Mouse (Mus musculus) frontal cortex, adult (tissue): ENCODE data around the gene Elovl5.

ENCODE experiments used
- ATAC-seq: cut with Nextera tagmentation; 2 replicates; pipeline ENCODE4 v1.9.2; 2017; ENCODE audit warnings: mild to moderate bottlenecking, moderate library complexity, mixed read lengths; ENCODE audit not compliant: low TSS enrichment

Elovl5 gene

DNA sequence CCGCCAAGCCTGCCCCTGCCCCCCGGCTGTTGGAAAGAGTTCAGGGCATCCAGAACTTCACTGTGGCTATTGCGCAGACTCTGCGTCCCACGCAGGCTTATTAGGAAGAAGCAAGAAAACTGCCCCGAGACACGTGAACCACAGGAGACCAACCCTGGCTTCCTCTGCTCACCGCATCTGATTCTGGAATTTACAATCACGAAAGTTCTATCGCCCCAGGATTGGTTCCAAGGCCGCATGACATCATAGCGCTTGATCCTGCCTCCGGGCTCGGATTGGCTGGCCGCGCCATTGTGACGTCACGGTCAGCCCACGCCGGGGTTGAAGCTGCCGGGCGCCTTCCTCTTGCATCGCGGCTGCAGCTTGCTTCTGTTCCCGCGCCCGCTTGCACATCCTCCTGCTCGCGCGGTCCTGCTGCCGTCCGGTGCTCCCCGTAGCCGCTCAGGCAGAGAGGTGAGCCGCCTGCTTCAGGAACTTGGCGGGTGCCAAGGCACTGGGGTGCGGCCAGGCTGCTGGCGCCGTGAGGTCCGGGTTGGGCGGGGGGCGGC is at the start of gene Elovl5:
TSS of gene Elovl5 (plus strand) at position 291 of the 548 bp plus-strand sequence.
- peak; percentile 95 for ATAC-seq

DNA sequence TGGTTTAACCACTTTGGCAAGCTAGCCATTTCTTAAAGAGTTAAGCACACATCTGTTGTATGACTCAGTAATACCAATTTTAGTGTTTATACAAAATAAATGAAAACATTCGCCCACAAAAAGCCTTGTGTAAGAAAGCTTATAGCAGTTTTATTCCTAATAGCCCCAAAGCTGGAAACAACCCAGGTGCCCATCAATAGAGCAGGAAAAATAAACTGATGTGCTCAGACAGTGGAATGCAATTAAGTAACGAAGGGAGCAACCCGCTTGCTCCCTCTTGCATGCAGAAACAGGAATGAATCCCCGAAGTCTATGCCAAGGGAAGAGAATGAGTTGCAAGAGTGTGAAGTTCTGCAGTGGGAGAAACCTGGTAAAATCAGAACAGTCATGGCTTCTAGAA is 25.7 kb upstream of the Elovl5 start:
- no peak for ATAC-seq

DNA sequence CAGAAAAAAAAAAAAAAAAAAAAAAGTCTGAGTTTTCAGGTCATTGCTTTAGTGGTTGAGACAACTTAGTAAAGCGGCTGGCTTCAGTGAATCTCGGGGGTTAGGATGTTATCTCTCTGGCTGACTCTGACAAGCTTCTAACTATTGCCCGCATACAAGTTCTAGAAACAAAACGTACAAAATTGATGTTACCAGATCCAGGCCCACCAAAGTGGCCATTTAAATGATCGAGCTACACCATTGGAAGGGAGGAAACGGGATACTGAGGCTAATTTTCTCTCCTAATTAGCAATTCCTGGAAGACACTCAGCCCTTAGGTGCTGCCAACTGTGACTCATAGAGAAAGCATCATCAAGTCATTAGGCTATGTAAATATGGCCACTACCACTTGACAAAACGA is 18.6 kb upstream of the Elovl5 start:
- no peak for ATAC-seq

DNA sequence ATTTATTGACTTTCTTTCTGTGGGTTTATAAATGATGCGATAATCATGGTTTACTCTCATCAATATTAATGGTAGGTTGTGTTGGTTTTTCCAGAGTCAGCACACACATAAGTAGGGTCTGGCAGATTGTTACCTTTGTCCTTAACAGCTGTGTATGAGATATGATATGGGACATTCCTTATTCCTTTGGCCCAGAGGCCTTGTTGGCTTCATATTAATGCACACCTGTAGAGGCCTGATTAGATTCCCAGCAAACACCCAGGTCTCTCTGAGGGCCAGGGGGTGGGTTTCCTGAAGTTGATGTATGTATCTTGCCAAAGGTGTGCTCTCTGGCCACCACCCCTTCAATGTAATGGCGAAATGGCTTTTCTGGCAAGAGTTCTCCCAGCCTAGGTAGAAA is 13.0 kb upstream of the Elovl5 start:
- no peak for ATAC-seq

- ATAC-seq = no peak
These were observed 7.4 kb upstream of the Elovl5 start for GRCm38 (mm10) chr9:77909572-77910269.

- ATAC-seq = peak; percentile 91
These were observed 6.6 kb upstream of the Elovl5 start for GRCm38 (mm10) chr9:77910270-77911240.

DNA sequence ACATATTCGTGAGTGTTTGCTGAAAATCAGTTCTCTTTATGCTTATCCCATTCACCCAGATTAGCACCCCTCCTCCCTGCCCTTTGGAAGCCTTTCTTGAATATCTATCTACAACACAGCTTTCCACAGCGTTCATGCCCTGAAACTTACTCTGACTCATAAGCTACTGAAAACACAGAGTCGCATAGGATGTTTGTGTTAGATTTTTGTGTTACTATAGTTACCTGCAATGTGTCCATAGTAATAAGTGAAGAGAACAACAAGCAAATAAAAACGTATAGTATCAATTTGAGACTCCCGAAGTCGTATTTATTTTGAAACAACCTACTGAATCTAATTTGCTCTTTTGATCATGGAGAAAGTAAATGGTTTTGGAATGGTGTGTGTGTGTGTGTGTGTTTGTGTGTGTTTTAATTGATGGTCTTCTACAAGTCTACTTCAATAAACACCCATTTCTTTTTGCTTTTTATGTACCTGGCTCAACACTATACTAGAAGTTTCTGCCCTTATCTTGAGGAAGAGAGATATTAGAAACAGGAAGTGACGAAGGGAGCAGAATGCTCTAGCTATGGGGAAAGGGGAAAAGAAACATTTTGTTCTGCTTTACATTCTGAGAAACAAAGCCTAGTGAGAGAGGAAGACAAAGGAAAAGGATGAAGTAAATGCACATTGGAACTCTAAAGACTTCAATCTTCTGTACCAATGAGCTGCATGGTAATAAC is 5.5 kb upstream of the Elovl5 start:
- no peak for ATAC-seq

- no peak for ATAC-seq
These were observed 4.9 kb upstream of the Elovl5 start for GRCm38 (mm10) chr9:77912246-77912645.

- no peak for ATAC-seq
These were observed 2.5 kb upstream of the Elovl5 start for GRCm38 (mm10) chr9:77914616-77915015.

- ATAC-seq = no peak
These were observed 1.4 kb upstream of the Elovl5 start for GRCm38 (mm10) chr9:77915791-77916190.

DNA sequence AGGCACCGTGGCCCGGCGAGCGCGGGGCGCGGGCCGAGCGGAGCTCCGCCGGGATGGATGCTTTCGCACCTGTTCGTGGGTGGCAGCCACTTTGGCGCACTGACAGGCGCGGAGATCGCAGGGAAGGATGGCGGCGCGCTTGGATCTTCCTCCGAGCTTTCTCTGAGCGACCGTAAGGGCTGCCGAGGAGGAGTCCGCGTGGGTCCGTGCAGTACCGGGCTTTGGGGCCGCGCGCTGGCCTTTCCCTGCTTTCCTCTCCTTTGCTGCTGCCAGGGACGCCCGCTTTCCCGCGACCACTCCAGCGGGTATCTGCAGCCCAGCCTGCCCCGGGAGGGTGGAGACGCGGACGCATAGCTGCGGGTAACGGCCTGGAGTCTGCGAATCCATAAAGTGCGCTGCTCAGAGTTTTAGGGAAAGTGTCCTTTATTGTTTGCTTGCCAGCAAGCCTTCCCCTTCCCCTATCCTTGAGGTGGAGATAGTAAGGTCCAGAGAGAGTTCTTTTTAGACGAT is 513 bp downstream of the Elovl5 start:
- ATAC-seq = peak; percentile 66

- ATAC-seq = no peak
These were observed 1.0 kb downstream of the Elovl5 start for GRCm38 (mm10) chr9:77918211-77918610.

DNA sequence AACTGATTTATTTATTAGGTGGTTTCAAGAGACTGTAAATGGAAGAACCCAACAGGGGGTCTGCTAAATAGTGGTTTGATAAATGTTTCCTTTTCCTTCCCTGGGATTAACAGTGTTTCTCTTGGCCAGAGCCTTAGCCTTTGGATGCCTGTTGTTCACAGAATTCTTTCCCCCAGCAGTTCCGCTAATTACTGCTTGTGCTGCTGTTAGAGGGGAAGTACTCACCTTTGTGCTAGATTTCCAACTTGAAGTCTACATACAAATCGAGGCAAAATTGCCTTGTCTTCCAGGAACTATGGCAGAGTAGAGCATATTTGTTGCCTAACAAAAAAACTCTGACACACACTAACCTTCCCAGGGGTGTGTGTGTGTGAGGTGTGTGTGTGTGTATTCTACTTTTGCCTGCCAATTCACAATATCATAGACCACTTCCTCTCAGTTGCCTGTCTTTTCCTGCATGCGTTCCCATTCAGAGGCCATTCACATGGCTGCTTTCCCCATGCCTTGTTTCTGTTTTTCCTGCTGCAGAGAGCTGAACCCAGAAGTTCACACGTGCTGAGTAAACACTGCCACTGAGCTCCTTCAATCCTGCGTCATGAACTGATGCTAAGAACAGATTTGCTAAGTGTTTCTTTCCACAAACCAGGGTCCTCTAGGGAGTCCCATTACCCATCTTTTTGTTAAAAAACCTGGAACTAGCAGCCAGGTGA is 2.0 kb downstream of the Elovl5 start:
- ATAC-seq = no peak

DNA sequence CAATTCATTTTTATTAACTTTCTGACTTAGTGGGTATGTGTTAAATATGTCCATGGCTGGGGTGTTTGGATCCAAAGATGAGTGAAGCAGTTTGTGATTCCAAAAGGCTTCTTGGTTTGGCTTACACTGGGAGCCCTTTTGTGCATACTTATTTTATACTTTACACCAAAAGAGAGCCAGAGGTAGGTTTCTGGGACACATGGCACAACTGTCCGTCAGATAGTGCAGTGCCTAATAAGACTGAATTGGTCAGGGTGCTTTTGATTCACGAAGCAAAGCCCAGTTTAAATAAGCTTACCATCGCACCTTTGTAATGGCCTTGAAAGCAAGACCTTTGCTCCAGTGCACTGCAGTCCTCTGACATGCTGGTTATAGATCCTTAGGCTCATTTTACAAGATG is 3.3 kb downstream of the Elovl5 start:
- ATAC-seq = no peak

DNA sequence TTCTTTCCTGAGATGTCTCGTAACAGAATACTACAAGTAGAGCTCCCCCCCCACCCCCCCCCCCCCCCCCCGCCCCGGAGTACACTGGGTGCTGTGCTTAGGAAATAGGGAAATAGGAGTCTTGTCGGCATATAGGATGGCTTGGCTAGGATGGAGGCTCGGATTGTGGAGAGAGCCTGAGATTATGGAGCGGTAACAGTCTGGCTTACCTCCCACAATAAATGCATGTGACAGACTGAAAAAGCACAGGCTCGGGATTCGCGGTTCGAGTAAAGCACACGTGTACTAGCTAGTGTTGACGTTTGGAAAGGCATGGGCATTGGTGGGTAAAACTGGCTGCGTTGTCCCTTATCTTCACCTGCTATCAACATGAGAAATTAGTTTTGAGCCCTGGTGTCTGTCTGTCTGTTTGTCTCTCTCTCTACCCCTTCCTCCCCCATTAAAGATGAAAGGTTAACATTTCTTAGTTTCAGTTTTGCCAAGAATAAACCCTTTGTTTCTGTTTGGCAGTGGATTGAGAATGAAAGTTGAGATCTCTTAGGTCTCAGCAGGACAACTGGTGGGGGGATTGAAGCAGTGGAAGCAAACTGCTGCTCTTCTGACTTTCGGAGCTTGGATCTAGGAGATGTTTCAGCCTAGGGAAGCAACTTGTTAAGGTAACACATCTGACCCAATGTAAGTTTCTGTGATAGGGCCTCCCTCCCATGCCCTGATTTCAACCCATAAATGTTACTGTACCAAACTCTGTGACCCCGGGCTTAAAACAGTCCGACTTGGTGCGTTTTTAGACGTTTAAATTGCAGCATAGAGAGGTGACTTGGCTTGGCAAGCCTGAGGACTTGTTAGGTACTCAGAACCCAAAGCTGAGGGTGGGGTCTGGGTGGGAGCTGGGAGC is 4.4 kb downstream of the Elovl5 start:
- ATAC-seq = no peak

DNA sequence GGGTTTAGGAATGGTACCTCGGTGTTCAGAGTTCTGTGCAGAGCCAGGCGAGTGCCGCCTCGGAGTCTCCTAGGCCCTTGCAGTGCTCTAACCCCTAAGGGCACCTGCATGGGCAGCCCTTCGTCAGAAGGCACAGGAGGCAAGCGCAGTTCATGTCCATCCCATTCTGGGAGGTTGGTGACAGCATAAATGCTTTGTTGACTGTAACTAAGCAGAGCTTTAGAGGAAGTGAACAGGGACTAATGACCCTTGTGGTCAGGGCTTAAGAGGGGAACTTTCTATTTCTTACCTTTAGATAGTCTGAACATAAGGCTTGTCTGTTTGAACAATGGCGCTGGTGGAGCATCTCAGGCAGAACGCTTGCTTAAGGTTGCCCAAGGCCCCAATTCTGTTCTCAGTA is 6.6 kb downstream of the Elovl5 start:
- no peak for ATAC-seq

DNA sequence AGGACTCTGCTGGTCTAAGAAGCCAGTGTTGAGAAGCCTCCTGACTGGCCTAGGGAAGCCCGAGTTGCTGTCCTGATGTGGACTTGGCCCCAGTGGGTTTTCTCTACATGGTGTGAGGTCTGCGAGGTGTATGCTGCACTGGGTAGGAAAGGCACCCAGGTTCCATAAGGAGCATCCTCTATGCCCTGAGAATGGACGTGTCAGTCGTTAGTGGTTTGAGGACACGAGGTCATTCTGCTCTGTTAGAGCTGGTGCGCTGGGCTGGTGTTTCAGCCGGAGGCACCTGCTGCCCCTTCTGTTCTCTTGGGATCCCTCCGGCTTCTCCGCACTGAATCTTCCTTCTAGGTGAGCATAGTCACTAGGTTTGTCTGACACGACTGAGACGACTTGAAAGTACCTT is 7.0 kb downstream of the Elovl5 start:
- no peak for ATAC-seq

DNA sequence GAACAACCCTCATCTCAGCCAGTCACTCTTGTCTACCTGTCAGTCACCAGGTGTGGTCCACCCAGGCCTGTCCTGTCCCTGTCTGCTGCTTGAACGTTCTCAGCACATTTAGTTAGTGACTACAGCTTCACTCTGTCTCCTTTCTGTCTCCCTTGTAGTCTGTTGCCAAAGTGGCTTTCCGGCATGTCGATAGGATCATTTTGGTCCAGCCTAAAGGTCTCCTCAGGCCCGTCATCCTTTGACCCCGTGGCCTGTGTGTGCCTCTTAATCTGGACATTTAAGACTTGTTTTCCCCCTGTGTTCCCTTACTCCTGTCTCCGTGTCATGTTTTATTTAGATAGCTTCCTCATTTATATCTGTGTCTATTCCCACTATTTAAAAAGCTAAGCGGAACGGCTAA is 9.0 kb downstream of the Elovl5 start:
- ATAC-seq = no peak

DNA sequence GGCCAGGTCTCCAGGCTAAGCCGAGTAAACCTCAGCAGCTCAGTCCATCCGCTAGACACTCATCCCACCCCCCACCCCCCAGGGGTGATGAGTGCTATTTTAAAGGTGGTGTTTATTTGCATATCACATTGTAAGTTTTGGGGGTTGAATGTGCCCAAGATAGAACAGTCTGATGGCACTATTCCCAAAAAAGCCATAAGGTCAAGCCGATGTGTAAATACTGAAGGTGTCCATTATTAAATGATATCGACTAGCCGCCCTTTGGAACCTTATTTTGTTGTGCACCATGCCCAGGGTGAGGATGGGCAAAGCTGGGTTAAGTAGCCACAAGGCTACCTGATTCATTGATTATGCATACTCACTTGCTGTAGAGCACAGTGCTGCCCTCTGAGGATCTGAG is 9.7 kb downstream of the Elovl5 start:
- ATAC-seq = no peak

DNA sequence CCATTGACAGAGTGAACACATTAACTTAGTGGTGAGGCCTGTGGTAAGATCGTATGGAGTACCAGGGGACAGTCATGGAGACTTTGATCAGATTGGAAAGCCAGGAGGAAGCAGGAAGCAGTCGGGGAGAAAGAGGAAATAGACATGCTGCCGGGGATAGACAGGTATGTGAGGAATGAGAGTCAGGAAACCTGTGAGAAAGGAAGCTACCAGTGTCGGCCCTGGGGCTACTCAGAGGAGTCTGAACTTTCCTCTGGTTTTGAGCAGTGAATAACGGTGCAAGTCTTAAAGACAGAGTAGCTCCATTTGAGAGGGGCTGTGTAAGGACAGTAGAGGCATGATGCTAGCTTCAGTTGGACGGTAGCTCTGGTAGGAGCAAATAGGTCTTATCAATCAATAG is 10.3 kb downstream of the Elovl5 start:
- ATAC-seq = no peak
